Mouse (Mus musculus) spleen, adult 2 months (tissue): ENCODE results near the gene Rab36.

Source experiments
- CTCF ChIP-seq: fragments of 200-500 bp; IDR thresholded peaks from 2 replicates; pipeline ENCODE4 v1.5.1; 2011; ENCODE audit warnings: mild to moderate bottlenecking, inconsistent platforms; ENCODE audit not compliant: insufficient read depth, insufficient read length, insufficient replicate concordance; ENCODE audit errors: extremely low read depth
- POLR2A ChIP-seq: fragments of 200-500 bp; IDR thresholded peaks from 2 replicates; pipeline ENCODE4 v1.6.1; 2011; ENCODE audit warnings: low read depth, low read length, inconsistent platforms

- TF ChIP-seq CTCF, result no peak
- no peak for TF ChIP-seq POLR2A
Observed at GRCm38 (mm10) chr10:75054125-75054524, 17.3 kb downstream of the Rab36 start.
